Mouse (Mus musculus) heart, postnatal 0 days (tissue): ENCODE data around the gene Rflna. TPM values are rescaled to one million over a fixed set of nuclear protein-coding genes. Genes with fewer than 3 reads are reported as not detected.

Source experiments
- ATAC-seq: fragments of 200-750 bp; cut with Nextera tagmentation; 2 replicates; pipeline ENCODE4 v1.8.0; 2017; ENCODE audit warnings: low read depth, moderate number of reproducible peaks, moderate library complexity; ENCODE audit not compliant: insufficient read depth
- DNase-seq: peaks from one replicate; pipeline ENCODE4 v3.0.0-alpha.2; 2016; ENCODE audit warnings: low spot score
- H3K27ac ChIP-seq: fragments of 300-500 bp; sonication (generic); 2 replicates; pipeline ENCODE4 v1.5.1; 2014; ENCODE audit warnings: low read depth, mild to moderate bottlenecking
- H3K27me3 ChIP-seq: fragments of 300-500 bp; sonication (generic); 2 replicates; pipeline ENCODE4 v1.6.1; 2014; ENCODE audit warnings: low read length, mixed read lengths; ENCODE audit not compliant: control insufficient read depth, insufficient read depth
- H3K36me3 ChIP-seq: fragments of 300-500 bp; sonication (generic); replicated peaks from 2 replicates; pipeline ENCODE4 v1.6.1; 2014; ENCODE audit warnings: low read length, mixed read lengths; ENCODE audit not compliant: control insufficient read depth, insufficient read depth
- H3K4me1 ChIP-seq: fragments of 300-500 bp; sonication (generic); 2 replicates; pipeline ENCODE4 v1.6.1; 2014; ENCODE audit warnings: antibody characterized with exemption; ENCODE audit not compliant: control insufficient read depth, insufficient read depth
- H3K4me2 ChIP-seq: fragments of 300-500 bp; sonication (generic); 2 replicates; pipeline ENCODE4 v1.6.1; 2014; ENCODE audit warnings: low read depth, mild to moderate bottlenecking, low read length, moderate library complexity
- H3K4me3 ChIP-seq: fragments of 300-500 bp; sonication (generic); 2 replicates; pipeline ENCODE4 v1.5.1; 2014; ENCODE audit warnings: low read depth, low read length
- H3K9ac ChIP-seq: fragments of 300-500 bp; sonication (generic); replicated peaks from 2 replicates; pipeline ENCODE4 v1.6.1; 2014; ENCODE audit warnings: low read depth, low read length, mixed read lengths
- H3K9me3 ChIP-seq: fragments of 300-500 bp; sonication (generic); replicated peaks from 2 replicates; pipeline ENCODE4 v1.6.1; 2016; ENCODE audit warnings: low read length; ENCODE audit not compliant: control insufficient read depth
- CTCF ChIP-seq: IDR thresholded peaks from 2 replicates; pipeline ENCODE4 v1.5.1; 2016; ENCODE audit warnings: antibody characterized with exemption, control low read depth, low read depth
- EP300 ChIP-seq: IDR thresholded peaks from 2 replicates; pipeline ENCODE4 v1.6.1; 2016; ENCODE audit warnings: antibody characterized with exemption, low read depth
- WGBS: fragments of 180-500 bp; shearing (Covaris S2); extraction: QIAGEN DNeasy Blood & Tissue Kit; methylation state at CpG from one replicate; pipeline ENCODE4 v1.1.7; 2014; 5-methylcytosine and 5-hydroxymethylcytosine counted together
- polyA plus RNA-seq: library from polyadenylated mRNA; unstranded; fragments of >200 nt; fragmentation: Nextera tagmentation; extraction: Ambion mirVana; gene quantifications from 2 replicates; pipeline ENCODE4 v1.2.1, GENCODE M21; 2015
- total RNA-seq: library from RNA; depleted of rRNA; stranded (reverse); fragments of >200 nt; gene quantifications from 2 replicates; pipeline ENCODE4 v1.2.3, GENCODE M21; 2014; ENCODE audit warnings: low replicate concordance

Gene Rflna
- total and polyA plus RNA-seq, 2 experiments from 2014 or later, result 0.85 TPM; not detected in 1

DNA sequence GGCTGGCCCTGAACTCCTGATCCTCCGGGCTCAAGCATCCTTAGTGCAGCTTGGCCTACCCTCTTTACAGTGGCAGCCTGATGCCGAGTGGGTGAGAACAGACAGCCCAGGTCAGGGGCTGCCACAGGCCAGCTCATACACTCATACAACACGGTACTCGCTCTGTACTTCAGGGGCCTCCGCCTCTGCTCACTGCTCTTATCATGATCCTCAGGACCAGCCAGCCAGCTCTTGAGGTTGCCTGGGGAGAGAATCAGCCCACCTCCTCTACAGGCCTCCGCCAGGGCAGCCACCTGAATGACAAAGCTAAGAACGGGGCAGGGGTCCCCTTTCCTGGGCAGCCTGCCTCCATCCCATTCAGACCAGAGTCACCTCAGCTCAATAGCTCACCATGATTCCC lies 50.6 kb downstream of the Rflna start:
- H3K9ac ChIP-seq, result no peak overlapping the region
- WGBS, result 64% methylated on average over 7 of the region's 7 CpGs
- no peak for ATAC-seq
- H3K27ac ChIP-seq, result peak overlapping the region; percentile 43; the same call in 1 of the 2 replicates
- H3K27me3 ChIP-seq, result no peaks in the 10 kb centered on the region
- no peaks in the 10 kb centered on the region for H3K9me3 ChIP-seq
- H3K4me3 ChIP-seq, result no peak overlapping the region
- no peak for TF ChIP-seq CTCF
- TF ChIP-seq EP300, result no peak
- H3K4me2 ChIP-seq, result no peak overlapping the region
- H3K4me1 ChIP-seq, result peaks cover 50% of the 10 kb centered on the region
- no peak for DNase-seq
- peaks cover 50% of the 10 kb centered on the region for H3K36me3 ChIP-seq

DNA sequence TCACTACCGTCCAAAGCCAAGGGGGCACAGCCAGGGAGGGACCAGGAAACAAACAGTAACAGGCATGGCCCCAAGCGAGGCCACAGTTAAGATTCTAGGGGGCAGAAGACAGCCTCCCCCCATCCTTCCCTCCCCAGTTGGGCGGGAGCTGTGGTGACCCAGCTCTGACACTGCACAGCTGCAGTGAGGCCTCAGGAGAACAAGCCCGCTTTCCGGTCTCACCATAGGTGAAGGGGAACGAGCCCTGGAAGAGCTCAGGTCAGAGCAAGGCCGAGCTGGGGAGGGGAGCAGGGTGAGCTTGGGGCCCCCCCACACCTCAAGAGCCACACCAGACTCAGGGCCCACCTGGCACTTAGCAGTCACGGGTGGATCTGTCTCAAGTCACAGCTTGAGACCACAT lies 52.9 kb downstream of the Rflna start:
- Histone ChIP-seq H3K4me3 (no peak overlapping the region), H3K36me3 (peaks cover 28% of the 10 kb centered on the region), H3K27ac (no peak overlapping the region; the same call in 1 of the 2 replicates), H3K4me2 (peak overlapping the region; percentile 60), H3K9me3 (no peaks in the 10 kb centered on the region), H3K4me1 (peaks cover 57% of the 10 kb centered on the region), H3K9ac (no peak overlapping the region), H3K27me3 (no peaks in the 10 kb centered on the region)
- WGBS, result 81% methylated on average over 8 of the region's 8 CpGs
- no peak for DNase-seq
- no peak for ATAC-seq
- TF ChIP-seq CTCF (no peak), EP300 (no peak)

DNA sequence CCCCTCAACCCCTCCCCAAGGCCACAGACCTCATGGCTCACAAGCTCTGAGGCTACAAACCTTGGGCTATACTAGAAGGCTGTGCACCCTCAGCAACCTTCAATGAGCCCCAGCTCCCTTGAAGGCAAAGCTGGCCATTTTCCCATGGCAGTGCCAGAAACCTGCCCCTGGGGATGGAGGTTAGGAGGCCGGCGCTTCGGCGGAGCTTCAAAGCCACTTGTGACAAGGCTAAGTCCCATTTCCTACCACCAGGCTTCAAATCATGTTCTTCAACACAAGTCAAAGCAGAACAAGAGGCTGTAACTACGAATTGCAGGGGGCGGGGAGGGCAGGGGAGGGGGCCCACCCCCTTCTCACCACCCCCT lies 53.3 kb downstream of the Rflna start:
- no peak for ATAC-seq
- peak overlapping the region; percentile 40; the same call in 1 of the 2 replicates for H3K4me3 ChIP-seq
- no peak overlapping the region for H3K9ac ChIP-seq
- H3K27ac ChIP-seq, result peak overlapping the region; percentile 84
- DNase-seq, result no peak
- peaks cover 57% of the 10 kb centered on the region for H3K4me1 ChIP-seq
- 44% methylated on average over 6 of the region's 6 CpGs for WGBS
- H3K27me3 ChIP-seq, result no peaks in the 10 kb centered on the region
- peak overlapping the region; percentile 60 for H3K4me2 ChIP-seq
- H3K36me3 ChIP-seq, result peaks cover 24% of the 10 kb centered on the region; the same call in 1 of the 2 replicates
- TF ChIP-seq CTCF (no peak), EP300 (no peak)
- H3K9me3 ChIP-seq, result no peaks in the 10 kb centered on the region

DNA sequence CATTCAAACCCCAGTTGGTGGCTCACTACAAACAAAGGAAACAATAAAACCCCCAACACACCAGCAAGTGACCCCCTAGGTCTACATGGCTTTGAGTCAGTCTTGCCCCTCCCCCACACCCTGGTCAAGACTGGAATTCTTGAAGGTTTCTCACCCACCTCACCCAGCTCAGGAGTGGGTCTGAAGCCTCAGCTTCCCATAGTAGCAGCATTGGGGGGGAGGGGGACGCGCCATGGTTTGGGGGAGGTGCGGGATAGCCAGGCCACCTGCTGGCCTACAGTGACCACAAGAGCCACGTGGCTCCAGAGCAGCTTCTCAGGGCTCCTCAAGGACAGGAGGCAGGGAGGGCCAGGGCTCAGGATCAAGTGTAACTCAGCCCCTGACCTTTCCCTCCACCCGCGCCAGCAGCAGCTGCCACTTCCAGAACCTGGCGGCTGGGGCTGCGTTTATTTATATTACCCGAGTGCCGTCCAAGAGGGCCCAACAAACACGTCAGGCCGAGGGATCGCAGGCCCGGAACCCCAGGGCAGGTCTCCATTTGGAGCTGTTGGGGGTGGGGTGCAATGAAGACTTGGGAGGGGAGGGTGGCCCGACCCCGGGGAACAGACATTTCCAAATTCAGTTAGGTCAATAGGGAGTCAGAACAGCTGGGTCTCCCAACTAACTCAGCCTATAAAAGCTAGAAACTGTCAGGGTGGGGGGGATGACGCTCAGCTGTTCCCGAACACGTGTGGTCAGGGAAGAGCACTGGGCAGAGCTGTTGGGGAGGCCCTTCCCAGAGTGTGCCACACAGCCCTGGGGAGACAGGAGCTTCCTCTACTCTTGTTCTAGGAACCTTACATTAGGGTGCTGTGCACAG lies 53.9 kb downstream of the Rflna start:
- Histone ChIP-seq H3K4me1 (peaks cover 54% of the 10 kb centered on the region), H3K36me3 (peaks cover 24% of the 10 kb centered on the region; the same call in 1 of the 2 replicates), H3K9me3 (no peaks in the 10 kb centered on the region), H3K4me2 (peak overlapping the region; percentile 60), H3K27ac (peak overlapping the region; percentile 84), H3K9ac (peak overlapping the region; percentile 54), H3K27me3 (no peaks in the 10 kb centered on the region), H3K4me3 (peak overlapping the region; percentile 40)
- 19% methylated on average over 19 of the region's 19 CpGs for WGBS
- DNase-seq (peak; percentile 70), ATAC-seq (peak; percentile 24)
- TF ChIP-seq EP300 (no peak), CTCF (no peak)

DNA sequence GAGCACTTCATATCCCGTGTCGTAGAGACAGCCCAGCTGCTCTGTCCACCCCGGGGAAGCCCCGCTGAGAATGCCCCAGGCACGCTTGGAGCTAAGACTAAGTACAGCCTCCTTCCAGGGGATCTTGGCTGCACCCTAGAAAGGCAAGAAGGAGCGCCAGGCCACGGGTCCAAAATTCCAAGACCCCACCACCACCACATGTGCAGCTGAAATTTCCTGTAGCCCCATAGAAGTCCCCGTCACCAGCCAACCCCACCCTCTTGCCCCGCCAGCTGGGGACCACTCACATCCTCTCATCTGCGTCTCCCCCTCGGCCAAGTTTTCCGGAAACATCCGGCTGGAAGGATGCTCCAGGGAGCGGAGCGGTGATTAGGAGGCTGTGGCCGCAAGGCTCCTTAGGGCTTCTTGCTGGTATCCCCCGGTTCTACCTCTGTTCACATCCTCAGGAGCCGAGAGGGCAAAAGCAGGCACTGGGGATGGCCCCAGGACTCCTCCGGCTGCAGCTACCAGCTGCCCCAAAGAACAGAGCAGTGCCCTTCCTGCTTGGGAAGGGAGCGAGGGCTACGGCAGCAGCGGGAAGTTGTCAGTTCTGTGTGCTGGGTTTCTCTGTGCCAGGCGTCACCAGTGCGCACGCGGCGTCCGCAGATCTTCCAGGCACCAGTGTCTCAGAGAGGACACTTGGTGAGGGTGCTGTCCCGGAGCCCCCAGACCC lies 54.7 kb downstream of the Rflna start:
- Histone ChIP-seq H3K4me3 (peak overlapping the region; percentile 40), H3K27me3 (no peaks in the 10 kb centered on the region), H3K9ac (peak overlapping the region; percentile 54), H3K4me2 (peak overlapping the region; percentile 60), H3K36me3 (peaks cover 27% of the 10 kb centered on the region; the same call in 1 of the 2 replicates), H3K27ac (peak overlapping the region; percentile 84), H3K9me3 (no peaks in the 10 kb centered on the region), H3K4me1 (peaks cover 47% of the 10 kb centered on the region)
- WGBS, result 14% methylated on average over 29 of the region's 29 CpGs
- DNase-seq (peak; percentile 35), ATAC-seq (peak; percentile 24)
- TF ChIP-seq CTCF, result no peak
- no peak for TF ChIP-seq EP300
